Mouse (Mus musculus) CD4-positive, CD25-positive, alpha-beta regulatory T cell, adult 2 months (primary cell): ENCODE results near the gene Olfr1412.

ENCODE experiments used
- DNase-seq: peaks from one replicate; pipeline ENCODE4 v3.0.0-alpha.2; 2012; ENCODE audit warnings: low read depth, low spot score

Gene Olfr1412

DNA sequence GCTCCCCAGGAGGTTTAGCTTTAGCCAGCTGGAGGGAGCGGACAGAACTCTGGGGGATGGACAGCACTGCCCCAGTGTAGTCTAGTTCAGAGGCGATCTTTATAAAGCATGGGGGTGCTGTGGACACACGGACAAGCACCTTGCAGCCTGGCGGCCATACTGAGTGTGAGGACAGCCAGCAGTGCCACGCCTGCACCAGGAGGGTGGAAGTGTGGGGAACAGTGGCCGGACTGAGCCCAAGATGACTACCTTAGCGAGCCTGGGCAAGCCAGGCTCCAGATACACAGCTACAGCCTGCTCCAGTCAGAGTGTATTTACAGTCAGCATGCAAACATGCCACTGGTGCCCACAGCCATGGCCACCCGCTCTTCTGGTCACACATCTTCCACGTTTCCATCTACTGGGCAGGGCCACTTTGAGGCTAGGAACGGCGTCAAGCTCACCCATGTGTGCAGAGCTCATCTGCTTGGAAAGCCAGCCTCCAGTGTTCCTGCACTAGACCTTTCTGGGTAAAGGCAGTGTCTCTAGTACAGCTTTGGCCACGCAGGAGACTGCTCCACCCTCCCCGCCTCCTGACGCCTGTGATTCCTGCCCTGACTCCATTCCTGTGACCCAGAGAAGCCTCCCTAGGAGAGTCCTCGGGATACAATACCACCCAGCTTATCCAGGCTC is 52.1 kb downstream of the Olfr1412 start:
- DNase-seq, result no peak

DNA sequence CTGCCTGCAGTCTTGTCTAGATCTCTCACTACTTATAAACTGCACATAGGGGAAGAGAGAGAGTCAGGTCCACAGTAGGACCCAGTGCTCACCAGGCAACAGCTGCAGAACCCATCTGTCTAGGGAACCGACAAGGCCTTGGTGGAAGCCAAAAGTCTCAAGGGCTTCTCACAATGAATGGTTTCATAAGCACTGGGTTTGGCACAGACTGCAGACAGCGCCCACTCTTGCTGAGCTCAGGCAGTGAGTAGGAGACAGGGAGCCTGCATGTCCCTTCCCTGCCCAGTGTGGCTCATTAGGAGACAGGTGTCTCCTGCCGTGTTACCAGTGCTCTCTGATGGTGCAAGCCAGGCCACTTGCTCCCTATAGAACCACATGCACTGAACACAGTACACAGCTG is 52.6 kb downstream of the Olfr1412 start:
- DNase-seq, result no peak

DNA sequence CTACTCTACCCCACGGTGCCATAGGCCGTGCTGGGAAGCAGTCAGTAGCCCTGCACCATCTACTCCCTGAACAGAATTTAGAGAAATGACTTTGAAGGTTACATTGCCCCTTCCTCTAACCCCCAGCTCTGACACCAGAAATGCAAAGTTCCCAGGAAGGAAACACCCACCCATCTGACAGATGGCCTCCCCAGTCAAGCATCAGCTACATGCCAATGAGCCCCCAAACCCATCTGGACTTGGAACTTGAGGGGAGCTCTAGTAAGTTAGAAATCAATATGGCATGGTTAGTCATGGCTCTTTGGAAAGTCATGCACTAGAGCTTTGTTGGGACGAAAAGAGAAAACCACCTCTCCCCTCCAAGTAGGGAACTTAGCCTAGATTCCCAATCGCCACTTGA is 53.2 kb downstream of the Olfr1412 start:
- no peak for DNase-seq

DNA sequence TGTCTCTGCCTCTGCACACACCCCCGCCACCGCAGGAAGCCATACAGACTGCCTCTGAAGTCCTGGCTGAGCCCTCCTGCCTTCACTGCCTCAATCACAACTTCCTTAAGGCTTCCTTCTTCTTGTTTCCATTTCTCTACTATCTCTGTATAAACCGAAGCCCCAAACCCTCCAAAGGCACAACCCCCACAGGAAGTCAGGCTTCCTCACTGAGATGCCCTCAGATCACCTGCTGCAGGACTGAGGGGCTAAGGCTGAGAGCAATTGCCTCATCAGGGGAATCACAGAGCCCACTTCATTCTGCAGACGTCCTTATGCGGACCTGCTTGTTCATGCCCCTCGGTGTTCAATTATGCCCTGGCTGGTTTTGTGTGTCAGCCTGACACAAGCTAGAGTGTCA is 54.8 kb downstream of the Olfr1412 start:
- peak; percentile 32 for DNase-seq
